Mouse (Mus musculus): ENCODE data around the gene Usp46.

DNA sequence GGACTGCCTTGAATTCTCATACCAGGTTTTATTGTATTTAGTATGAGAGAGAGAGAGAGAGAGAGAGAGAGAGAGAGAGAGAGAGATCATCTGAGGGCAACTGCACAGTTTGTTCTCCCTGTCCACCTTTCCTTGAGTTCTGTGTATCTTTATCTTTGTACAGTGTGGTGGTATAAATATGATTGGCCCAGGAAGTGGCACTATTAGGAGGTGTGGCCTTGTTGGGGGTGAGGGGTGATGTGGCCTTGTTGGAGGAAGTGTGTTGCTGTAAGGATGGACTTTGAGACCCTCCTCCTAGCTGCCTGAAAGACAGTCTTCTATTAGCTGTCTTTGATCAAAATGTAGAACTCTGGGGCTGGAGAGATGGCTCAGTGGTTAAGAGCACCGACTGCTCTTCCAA, 10.2 kb upstream of the Usp46 start:
- TF ChIP-seq ELF1 (IDR thresholded peaks at IDR 0.05; ENCODE audit: low read depth, low read length) (no peak), MAZ (IDR thresholded peaks at IDR 0.05; ENCODE audit: low read depth, low read length) (no peak), CTCF (IDR thresholded peaks at IDR 0.05 in 2 of 3, conservative IDR thresholded peaks at IDR 0.05 in 1 of 3; ENCODE audit: control insufficient read depth in 1 of 3, insufficient read depth in 1 of 3, low read depth in 2 of 3, low read length in 3 of 3, poor library complexity in 1 of 3, severe bottlenecking in 1 of 3) (no peak), POLR2A (IDR thresholded peaks at IDR 0.05; ENCODE audit: control insufficient read depth in 1 of 2, insufficient read depth in 1 of 2, low read depth in 1 of 2, low read length in 2 of 2, poor library complexity in 1 of 2) (no peak), BHLHE40 (IDR thresholded peaks at IDR 0.05; ENCODE audit: borderline replicate concordance, low read depth, low read length) (no peak), EP300 (IDR thresholded peaks at IDR 0.05; ENCODE audit: low read depth in 1 of 2, low read length in 2 of 2) (0 out of 4 replicates have a peak, but pooled peaks of 1 of the 2 experiments have one; percentile 22), MXI1 (IDR thresholded peaks at IDR 0.05; ENCODE audit: low read depth, low read length) (0 out of 2 replicates have a peak, but pooled peaks have one; percentile 15), MEF2A (IDR thresholded peaks at IDR 0.05; ENCODE audit: extremely low read depth, insufficient replicate concordance, low read depth, low read length, poor library complexity, severe bottlenecking) (no peak)

Data from MEL (cell line).